Mouse (Mus musculus): ENCODE measurements around the gene Slc25a47. TPM values are rescaled to one million over a fixed set of nuclear protein-coding genes. Genes with fewer than 3 reads are reported as not detected.
"Not testable (repeated sequence)": the region's sequence is repeated elsewhere in the genome, so short reads cannot be mapped to it uniquely, and the experiment has no call there.

The Slc25a47 gene
- total RNA-seq, 2 experiments from 2014 or later, result 4.9 to 6.8 TPM

- intact Hi-C loops (cut with DNase I), result no loop called here
- DNase-seq, result no peak
Observed at GRCm38 (mm10) chr12:108825561-108826224, 10.2 kb upstream of the Slc25a47 start.

DNA sequence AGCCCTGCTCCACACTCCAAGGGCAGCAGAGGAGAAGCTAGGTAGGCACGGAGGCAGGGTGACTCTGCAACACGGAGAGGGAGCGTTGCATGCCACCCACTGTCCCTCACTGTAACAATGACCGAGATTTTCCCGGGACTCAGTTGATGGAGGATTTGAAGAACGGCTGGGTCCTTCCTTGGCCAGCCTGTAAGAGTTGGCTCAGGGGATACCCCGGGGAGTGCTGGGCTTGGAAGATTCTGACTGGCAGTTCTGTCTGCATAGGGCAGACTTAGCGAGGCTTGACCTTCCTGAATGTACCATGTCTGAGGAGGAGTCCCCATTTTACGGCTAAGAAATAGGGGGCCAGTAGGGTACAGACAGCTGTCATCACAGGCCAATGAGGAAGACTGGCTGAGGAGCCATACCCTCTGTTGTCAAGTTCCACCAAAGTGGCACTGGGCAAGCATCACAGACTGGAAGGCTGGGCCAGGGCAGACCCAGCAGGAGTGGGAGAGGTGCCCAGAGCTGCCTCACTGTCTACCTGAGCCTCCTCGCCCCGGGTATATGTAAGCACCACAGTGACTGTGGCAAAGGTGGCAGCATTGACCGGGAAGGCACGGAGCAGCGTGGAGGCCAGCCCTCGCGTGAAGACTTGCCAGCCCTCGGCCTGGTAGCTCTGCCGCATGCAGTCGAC lies 9.4 kb upstream of the Slc25a47 start:
- intact Hi-C loops (cut with DNase I), result no loop called here
- no peak for DNase-seq

GRCm38 (mm10) chr12:108826958-108827535 lies 8.8 kb upstream of the Slc25a47 start:
- intact Hi-C loops (cut with DNase I), result no loop called here
- DNase-seq, result no peak

DNA sequence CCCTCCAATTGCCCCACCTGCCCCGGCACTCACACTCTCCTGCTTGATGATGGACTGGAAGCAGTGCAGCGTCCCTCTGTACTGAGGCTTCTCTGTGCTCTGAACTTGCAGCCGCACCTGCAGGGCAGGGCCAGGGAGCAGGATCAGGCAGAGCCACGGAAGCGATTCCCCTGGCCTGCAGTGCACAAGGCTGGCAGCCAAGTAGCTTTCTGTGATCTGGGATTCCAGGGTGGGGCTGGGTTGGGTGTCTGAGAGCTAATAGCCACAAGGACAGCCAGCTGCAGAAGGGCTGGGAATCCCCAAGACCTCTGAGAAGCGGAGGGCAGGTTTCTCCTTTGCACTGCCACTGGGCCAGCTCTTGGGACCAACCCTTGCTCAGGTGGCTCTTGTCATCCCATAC lies 8.2 kb upstream of the Slc25a47 start:
- no peak for DNase-seq
- intact Hi-C loops (cut with DNase I), result no loop called here

DNA sequence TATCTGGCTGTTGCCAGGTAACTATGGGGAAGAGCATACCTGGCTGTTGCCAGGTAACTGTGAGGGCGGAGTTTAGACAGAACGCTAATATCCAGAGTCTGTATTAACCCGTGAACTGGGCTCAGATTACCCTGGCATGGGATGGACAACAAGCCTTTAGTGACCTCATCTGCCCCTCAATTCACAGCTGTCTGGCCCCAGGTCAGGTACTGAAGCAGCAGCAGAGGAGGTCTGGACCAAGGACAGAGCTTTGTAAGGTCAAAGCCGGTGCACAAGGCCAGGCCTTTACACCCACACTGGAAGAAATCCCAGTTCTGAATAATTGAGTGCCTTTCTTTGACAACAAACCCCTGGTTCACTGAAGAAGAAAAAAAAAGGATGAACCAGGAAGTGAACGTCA lies 6.2 kb upstream of the Slc25a47 start:
- no peak for DNase-seq
- intact Hi-C loops (cut with DNase I), result no loop called here

- DNase-seq, result no peak
- intact Hi-C loops (cut with DNase I), result no loop called here
Observed at GRCm38 (mm10) chr12:108830358-108830757, 5.5 kb upstream of the Slc25a47 start.

GRCm38 (mm10) chr12:108831966-108832643 lies 3.7 kb upstream of the Slc25a47 start:
- intact Hi-C loops (cut with DNase I), result no loop called here

GRCm38 (mm10) chr12:108832851-108833250 lies 3.0 kb upstream of the Slc25a47 start:
- intact Hi-C loops (cut with DNase I), result no loop called here
- peak in 1 of 2 experiments; percentile 20 for DNase-seq

More at GRCm38 (mm10) chr12:108831966-108832643, 3.7 kb upstream of the Slc25a47 start:
- DNase-seq, result peak; percentile 49 to 65

- intact Hi-C loops (cut with DNase I), result no loop called here
- DNase-seq, result peak in 1 of 2 experiments; percentile 12
Observed at GRCm38 (mm10) chr12:108833408-108833807, 2.4 kb upstream of the Slc25a47 start.

DNA sequence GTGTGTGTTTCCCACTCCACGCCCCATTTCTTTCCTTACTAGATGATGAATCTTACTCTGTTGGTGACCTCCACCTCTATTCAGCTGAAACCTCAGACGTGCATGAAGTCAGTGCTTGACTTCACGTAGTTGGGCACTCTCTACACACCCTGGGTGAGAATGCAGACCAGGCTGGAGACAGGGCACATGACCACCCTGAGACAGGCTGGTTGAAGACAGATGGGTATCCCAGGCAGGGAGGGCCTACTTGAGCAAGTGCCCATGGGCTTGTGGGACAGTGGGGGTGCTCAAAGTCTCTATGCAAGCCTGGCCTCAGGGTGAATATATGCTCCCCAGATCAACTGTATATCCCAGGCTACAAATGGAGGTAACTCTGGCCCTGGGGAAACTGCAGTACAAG lies 1.5 kb upstream of the Slc25a47 start:
- intact Hi-C loops (cut with DNase I), result no loop called here
- peak; percentile 3 to 12 for DNase-seq

- intact Hi-C loops (cut with DNase I), result loop anchor here (1.0 kb wide), 1 partner anchor 38 kb away; no protein-coding TSS in a partner anchor
- peak in 1 of 2 experiments; percentile 2 for DNase-seq
Observed at GRCm38 (mm10) chr12:108834786-108835185, 1.1 kb upstream of the Slc25a47 start.

DNA sequence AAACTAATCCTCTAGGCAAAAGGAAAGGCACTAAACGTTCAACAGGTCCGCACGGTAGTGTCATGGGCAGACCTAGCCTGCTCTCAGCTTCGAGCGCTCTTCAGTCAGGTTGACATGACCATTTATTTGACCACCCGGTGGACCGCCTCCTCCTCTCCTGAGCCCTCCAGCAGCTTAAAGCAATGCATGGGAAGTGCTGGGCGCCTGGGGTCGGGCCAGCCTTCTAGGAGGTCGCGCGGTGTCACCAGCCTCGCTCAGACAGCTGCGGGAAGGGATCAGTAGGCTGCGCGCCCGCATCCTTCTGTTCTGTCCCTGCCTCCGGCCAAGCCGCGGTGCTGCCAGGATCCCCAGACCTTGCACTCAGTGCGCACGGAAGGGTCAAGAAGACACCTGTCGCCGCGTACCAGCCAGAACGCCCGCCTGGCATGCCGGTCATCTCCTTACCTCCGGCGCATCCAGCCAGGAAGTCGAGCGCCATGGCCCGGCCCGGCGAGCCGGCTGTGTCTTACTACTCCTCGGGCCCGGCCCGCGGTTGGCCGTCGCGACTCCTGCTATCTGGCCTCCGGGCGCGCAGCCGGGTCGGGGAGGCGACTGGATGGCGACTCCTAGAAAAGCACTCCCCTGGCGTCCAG lies 522 bp upstream of the Slc25a47 start:
- no peak for DNase-seq
- intact Hi-C loops (cut with DNase I), result loop anchor here (1.0 kb wide), 1 partner anchor 39 kb away; no protein-coding TSS in a partner anchor

GRCm38 (mm10) chr12:108836722-108837121 lies 876 bp downstream of the Slc25a47 start:
- DNase-seq, result peak in 1 of 2 experiments; percentile 3
- intact Hi-C loops (cut with DNase I), result no loop called here

- no peak for DNase-seq
- intact Hi-C loops (cut with DNase I), result no loop called here
Observed at GRCm38 (mm10) chr12:108841181-108841580, 5.3 kb downstream of the Slc25a47 start.

DNA sequence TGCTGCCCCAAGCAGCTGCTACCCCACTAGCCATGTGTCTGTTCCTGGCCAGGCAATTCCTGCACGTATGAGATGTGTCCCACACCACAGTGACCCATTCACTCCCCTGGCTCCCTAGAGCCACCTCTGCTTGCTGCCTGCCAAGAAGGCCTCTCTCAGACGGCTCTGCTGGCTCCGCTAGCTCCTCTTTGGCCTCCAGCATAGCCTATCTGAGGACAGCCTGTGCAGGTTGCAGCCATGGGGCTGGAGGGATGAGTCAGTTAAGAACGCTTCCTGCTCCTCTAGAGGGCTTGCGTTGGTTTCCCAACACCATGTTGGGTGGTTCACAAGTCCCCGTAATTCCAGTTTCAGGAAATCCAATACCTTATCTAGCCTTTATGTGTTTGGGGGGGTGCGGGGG lies 6.8 kb downstream of the Slc25a47 start:
- no peak for DNase-seq
- intact Hi-C loops (cut with DNase I), result no loop called here

DNA sequence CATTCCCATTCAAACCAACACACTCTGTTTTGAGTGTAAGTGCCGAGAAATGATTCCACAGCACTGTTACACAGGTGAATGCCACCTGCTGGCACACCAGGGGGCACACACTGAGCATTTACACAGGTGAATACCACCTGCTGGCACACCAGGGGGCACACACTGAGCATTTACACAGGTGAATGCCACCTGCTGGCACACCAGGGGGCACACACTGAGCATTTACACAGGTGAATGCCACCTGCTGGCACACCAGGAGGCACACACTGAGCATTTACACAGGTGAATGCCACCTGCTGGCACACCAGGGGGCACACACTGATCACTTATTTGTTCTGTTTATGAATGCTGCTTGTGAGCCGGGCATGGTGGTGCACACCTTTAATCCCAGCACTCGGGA lies 12.2 kb downstream of the Slc25a47 start:
- intact Hi-C loops (cut with DNase I); DNase-seq: not testable (repeated sequence)

GRCm38 (mm10) chr12:108849488-108850022 lies 13.7 kb downstream of the Slc25a47 start:
- no peak for DNase-seq
- intact Hi-C loops (cut with DNase I), result no loop called here

DNA sequence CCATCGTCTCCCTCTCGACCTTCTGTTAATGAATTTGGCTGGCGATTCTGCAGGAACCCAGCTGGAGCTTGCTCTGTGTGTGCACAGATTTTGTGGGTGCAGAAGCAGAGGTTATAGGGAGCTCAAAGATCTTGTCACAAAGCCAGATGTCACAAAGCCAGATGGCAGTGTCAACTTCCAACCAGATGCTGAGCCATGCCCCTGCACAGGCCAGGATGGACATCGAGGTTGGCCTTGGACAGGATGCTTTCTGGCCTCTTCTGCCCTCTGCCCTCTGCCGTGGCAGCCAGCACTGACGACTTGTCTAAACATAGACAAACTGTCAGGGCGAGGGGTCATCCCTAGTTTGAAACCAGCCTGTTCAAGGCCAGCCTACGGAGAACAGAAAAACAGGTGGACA lies 14.3 kb downstream of the Slc25a47 start:
- DNase-seq, result no peak
- intact Hi-C loops (cut with DNase I), result no loop called here

- intact Hi-C loops (cut with DNase I), result no loop called here
- DNase-seq, result no peak
Observed at GRCm38 (mm10) chr12:108850886-108851285, 15.0 kb downstream of the Slc25a47 start.

DNA sequence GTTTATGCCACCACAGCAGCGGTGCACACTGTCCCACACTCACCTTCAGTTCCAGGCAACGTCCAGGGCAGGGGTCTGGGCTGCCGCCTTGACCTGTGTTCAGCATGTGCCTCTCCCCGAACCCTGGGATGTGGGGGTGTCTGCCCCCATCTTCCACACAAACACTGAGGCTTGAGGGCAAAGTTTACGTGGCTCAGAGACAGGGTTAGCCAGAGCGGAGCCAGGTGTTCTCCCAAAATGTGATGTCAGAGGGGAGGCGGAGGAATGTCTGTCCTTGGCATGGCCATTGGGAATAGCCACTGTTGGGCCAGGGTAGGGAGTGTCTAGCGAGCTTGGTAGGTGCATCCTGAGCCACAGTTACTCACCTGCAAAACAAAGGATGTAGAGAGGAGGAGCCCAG lies 17.0 kb downstream of the Slc25a47 start:
- no peak for DNase-seq
- intact Hi-C loops (cut with DNase I), result no loop called here
